Mouse (Mus musculus): ENCODE measurements around the gene Hist1h2ae. TPM values are rescaled to one million over a fixed set of nuclear protein-coding genes. Genes with fewer than 3 reads are reported as not detected.
"Not testable (repeated sequence)": the region's sequence is repeated elsewhere in the genome, so short reads cannot be mapped to it uniquely, and the experiment has no call there.

Hist1h2ae gene
- total RNA-seq, 1 experiment, result 587 TPM

- in situ Hi-C loops (cut with MboI; ENCODE audit: low sequenced_read_pairs in 2 of 2, unreplicated experiment in 2 of 2), result loop anchor here in 1 of 2 experiments (25.0 kb wide), 1 partner anchor 1509 kb away; the partner anchor contains the start of genes Hist1h2ag, Hist1h2ah, Hist1h2bj and Hist1h2bk
- no peak for TF ChIP-seq CHD2 (IDR thresholded peaks at IDR 0.05; ENCODE audit: low read depth, low read length)
- no peak for TF ChIP-seq ZC3H11A (IDR thresholded peaks at IDR 0.05; ENCODE audit: borderline replicate concordance, low read depth, low read length)
- no peak for TF ChIP-seq ZNF384 (IDR thresholded peaks at IDR 0.05; ENCODE audit: low read depth, low read length)
- TF ChIP-seq MAFK (IDR thresholded peaks at IDR 0.05; ENCODE audit: insufficient read depth, low read depth, low read length), result no peak
- TF ChIP-seq HCFC1 (IDR thresholded peaks at IDR 0.05; ENCODE audit: borderline replicate concordance, insufficient read depth, low read length), result no peak
- no peak overlapping the region for H3K4me3 ChIP-seq (ENCODE audit: insufficient read depth in 1 of 2, low read depth in 1 of 2, low read length in 2 of 2, poor library complexity in 1 of 2, severe bottlenecking in 1 of 2)
These were observed 24.3 kb downstream of the Hist1h2ae start for GRCm38 (mm10) chr13:23546694-23547093.

GRCm38 (mm10) chr13:23544787-23545120, 26.3 kb downstream of the Hist1h2ae start:
- Histone ChIP-seq H3K27ac (ENCODE audit: insufficient read depth, low read depth, low read length, poor library complexity, severe bottlenecking) (peak overlapping the region; percentile 86), H3K4me3 (ENCODE audit: insufficient read depth in 1 of 2, low read depth in 1 of 2, low read length in 2 of 2, poor library complexity in 1 of 2, severe bottlenecking in 1 of 2) (peak overlapping the region; percentile 60 to 73), H3K9ac (ENCODE audit: insufficient read depth, low read depth, low read length, poor library complexity, severe bottlenecking) (peak overlapping the region; percentile 74)
- in situ Hi-C loops (cut with MboI; ENCODE audit: low sequenced_read_pairs in 2 of 2, unreplicated experiment in 2 of 2), result loop anchor here in 1 of 2 experiments (25.0 kb wide), 1 partner anchor 1507 kb away; the partner anchor contains the start of genes Hist1h2ag, Hist1h2ah, Hist1h2bj and Hist1h2bk
- not testable (repeated sequence) for H3K36me3 ChIP-seq (ENCODE audit: control insufficient read depth, insufficient read depth, low read length, poor library complexity, severe bottlenecking); H3K9me3 ChIP-seq (ENCODE audit: control insufficient read depth, insufficient read depth, low read depth, low read length); H3K4me1 ChIP-seq (ENCODE audit: control insufficient read depth in 2 of 2, insufficient read depth in 2 of 2, low read length in 2 of 2, poor library complexity in 1 of 2); DNase-seq (ENCODE audit: low read depth, low spot score)

More at GRCm38 (mm10) chr13:23546694-23547093, 24.3 kb downstream of the Hist1h2ae start:
- no peak overlapping the region for H3K9ac ChIP-seq (ENCODE audit: insufficient read depth, low read depth, low read length, poor library complexity, severe bottlenecking)
- no peak overlapping the region for H3K27ac ChIP-seq (ENCODE audit: insufficient read depth, low read depth, low read length, poor library complexity, severe bottlenecking)
- no peak for DNase-seq (ENCODE audit: low read depth, low spot score)
- H3K36me3 ChIP-seq (ENCODE audit: control insufficient read depth, insufficient read depth, low read length, poor library complexity, severe bottlenecking), result no peaks in the 10 kb centered on the region
- no peaks in the 10 kb centered on the region for H3K9me3 ChIP-seq (ENCODE audit: control insufficient read depth, insufficient read depth, low read depth, low read length)
- no peaks in the 10 kb centered on the region; a peak in 1 of 4 replicates for H3K4me1 ChIP-seq (ENCODE audit: control insufficient read depth in 2 of 2, insufficient read depth in 2 of 2, low read length in 2 of 2, poor library complexity in 1 of 2)

GRCm38 (mm10) chr13:23543965-23544786, 26.8 kb downstream of the Hist1h2ae start, which contains the start of gene Hist1h3f:
Gene Hist1h3f (plus strand): TSS chr13:23544052.
- no peaks in the 10 kb centered on the region; a peak in 1 of 4 replicates for H3K4me1 ChIP-seq (ENCODE audit: control insufficient read depth in 2 of 2, insufficient read depth in 2 of 2, low read length in 2 of 2, poor library complexity in 1 of 2)
- H3K9ac ChIP-seq (ENCODE audit: insufficient read depth, low read depth, low read length, poor library complexity, severe bottlenecking), result peak within 1 kb of the TSS; percentile 75
- in situ Hi-C loops (cut with MboI; ENCODE audit: low sequenced_read_pairs in 2 of 2, unreplicated experiment in 2 of 2), result loop anchor here in 1 of 2 experiments (25.0 kb wide), 1 partner anchor 1507 kb away; the partner anchor contains the start of genes Hist1h2ag, Hist1h2ah, Hist1h2bj and Hist1h2bk
- H3K27ac ChIP-seq (ENCODE audit: insufficient read depth, low read depth, low read length, poor library complexity, severe bottlenecking), result peak within 1 kb of the TSS; percentile 86
- peak; percentile 90 for DNase-seq (ENCODE audit: low read depth, low spot score)
- H3K36me3 ChIP-seq (ENCODE audit: control insufficient read depth, insufficient read depth, low read length, poor library complexity, severe bottlenecking), result no peaks in the 10 kb centered on the region
- TF ChIP-seq CHD2 (IDR thresholded peaks at IDR 0.05; ENCODE audit: low read depth, low read length) (peak; percentile 91), ZC3H11A (IDR thresholded peaks at IDR 0.05; ENCODE audit: borderline replicate concordance, low read depth, low read length) (no peak), HCFC1 (IDR thresholded peaks at IDR 0.05; ENCODE audit: borderline replicate concordance, insufficient read depth, low read length) (peak; percentile 49; the same call in 1 of the 2 replicates), ZNF384 (IDR thresholded peaks at IDR 0.05; ENCODE audit: low read depth, low read length) (no peak)
- no peaks in the 10 kb centered on the region for H3K9me3 ChIP-seq (ENCODE audit: control insufficient read depth, insufficient read depth, low read depth, low read length)
- H3K4me3 ChIP-seq (ENCODE audit: insufficient read depth in 1 of 2, low read depth in 1 of 2, low read length in 2 of 2, poor library complexity in 1 of 2, severe bottlenecking in 1 of 2), result peak within 1 kb of the TSS; percentile 70 to 73

GRCm38 (mm10) chr13:23542999-23543607, 27.9 kb downstream of the Hist1h2ae start, which contains the start of gene Hist1h2bh:
Gene Hist1h2bh (minus strand): TSS chr13:23543392.
- DNase-seq (ENCODE audit: low read depth, low spot score); H3K4me1 ChIP-seq (ENCODE audit: control insufficient read depth in 2 of 2, insufficient read depth in 2 of 2, low read length in 2 of 2, poor library complexity in 1 of 2); H3K9me3 ChIP-seq (ENCODE audit: control insufficient read depth, insufficient read depth, low read depth, low read length); H3K36me3 ChIP-seq (ENCODE audit: control insufficient read depth, insufficient read depth, low read length, poor library complexity, severe bottlenecking): not testable (repeated sequence)
- Histone ChIP-seq H3K4me3 (ENCODE audit: insufficient read depth in 1 of 2, low read depth in 1 of 2, low read length in 2 of 2, poor library complexity in 1 of 2, severe bottlenecking in 1 of 2) (peak within 1 kb of the TSS; percentile 70 to 71), H3K27ac (ENCODE audit: insufficient read depth, low read depth, low read length, poor library complexity, severe bottlenecking) (peak within 1 kb of the TSS; percentile 76; the same call in 1 of the 2 replicates), H3K9ac (ENCODE audit: insufficient read depth, low read depth, low read length, poor library complexity, severe bottlenecking) (peak within 1 kb of the TSS; percentile 65)
- in situ Hi-C loops (cut with MboI; ENCODE audit: low sequenced_read_pairs in 2 of 2, unreplicated experiment in 2 of 2), result loop anchor here in 1 of 2 experiments (25.0 kb wide), 1 partner anchor 1506 kb away; the partner anchor contains the start of genes Hist1h2ag, Hist1h2ah, Hist1h2bj and Hist1h2bk

GRCm38 (mm10) chr13:23542225-23542980, 28.6 kb downstream of the Hist1h2ae start:
- H3K27ac ChIP-seq (ENCODE audit: insufficient read depth, low read depth, low read length, poor library complexity, severe bottlenecking), result peak overlapping the region; percentile 49; the same call in 1 of the 2 replicates
- H3K36me3 ChIP-seq (ENCODE audit: control insufficient read depth, insufficient read depth, low read length, poor library complexity, severe bottlenecking); H3K9me3 ChIP-seq (ENCODE audit: control insufficient read depth, insufficient read depth, low read depth, low read length); DNase-seq (ENCODE audit: low read depth, low spot score); H3K4me1 ChIP-seq (ENCODE audit: control insufficient read depth in 2 of 2, insufficient read depth in 2 of 2, low read length in 2 of 2, poor library complexity in 1 of 2): not testable (repeated sequence)
- H3K4me3 ChIP-seq (ENCODE audit: insufficient read depth in 1 of 2, low read depth in 1 of 2, low read length in 2 of 2, poor library complexity in 1 of 2, severe bottlenecking in 1 of 2), result peak overlapping the region; percentile 45 to 71
- peak overlapping the region; percentile 42 for H3K9ac ChIP-seq (ENCODE audit: insufficient read depth, low read depth, low read length, poor library complexity, severe bottlenecking)
- in situ Hi-C loops (cut with MboI; ENCODE audit: low sequenced_read_pairs in 2 of 2, unreplicated experiment in 2 of 2), result loop anchor here in 1 of 2 experiments (25.0 kb wide), 1 partner anchor 1505 kb away; the partner anchor contains the start of genes Hist1h2ag, Hist1h2ah, Hist1h2bj and Hist1h2bk

Data from ES-E14 (cell line).